Mouse (Mus musculus) frontal cortex, postnatal 36 days (tissue): Measurements from ENCODE around the gene Sowahd.
A peak's percentile ranks its signal among the peaks of the same experiment; 100 is the strongest.
"Not testable (repeated sequence)": the region's sequence is repeated elsewhere in the genome, so short reads cannot be mapped to it uniquely, and the experiment has no call there.

ENCODE experiments used
- DNase-seq, 2 experiments: peaks; one replicate each; pipeline ENCODE4 v3.0.0; 2022; ENCODE audit warnings: low spot score in 2 of 2

Gene Sowahd

DNA sequence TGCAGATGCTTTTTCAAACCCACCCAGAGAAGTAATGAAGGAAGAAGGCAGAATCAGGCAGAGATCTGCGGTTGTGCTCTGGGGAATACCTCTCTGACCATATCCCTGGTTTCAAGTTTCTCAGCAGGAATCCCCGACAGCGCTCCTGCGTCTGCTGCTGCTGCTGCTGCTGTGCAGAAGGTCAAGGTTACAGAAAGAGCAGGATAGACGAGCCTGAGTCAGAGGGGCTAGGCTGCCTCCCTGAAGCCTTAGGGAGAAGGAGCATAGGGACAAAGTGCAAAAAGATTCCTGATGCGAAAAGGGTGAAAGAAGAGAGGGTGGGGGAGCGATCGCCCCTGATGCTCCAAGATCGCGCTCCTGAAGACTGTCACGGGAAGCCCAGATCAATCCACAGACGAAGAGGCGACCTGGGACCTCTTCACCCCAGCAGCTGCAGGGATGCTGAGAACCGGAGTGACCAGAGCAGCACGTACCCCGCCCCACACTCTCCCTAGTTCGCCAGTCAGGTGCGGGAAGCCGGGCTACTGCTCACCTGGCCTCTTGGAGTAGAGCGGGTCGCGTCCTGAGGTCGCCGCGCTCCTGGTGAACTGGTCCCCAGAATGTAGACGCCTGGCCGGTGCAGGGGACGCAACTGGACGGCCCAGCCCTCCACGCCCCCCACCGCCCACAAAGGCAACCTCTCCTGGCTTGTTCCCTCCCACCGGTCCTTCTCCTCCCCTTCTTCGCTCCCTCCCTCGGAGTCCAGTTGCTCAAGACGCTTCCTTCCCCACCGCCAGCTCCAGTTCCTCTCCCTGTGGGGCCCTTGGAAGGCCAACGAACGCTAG, at the start of gene Sowahd:
Gene Sowahd, plus strand, starts transcription at position 780 of the 824 bp plus-strand sequence.
- no peak for DNase-seq

DNA sequence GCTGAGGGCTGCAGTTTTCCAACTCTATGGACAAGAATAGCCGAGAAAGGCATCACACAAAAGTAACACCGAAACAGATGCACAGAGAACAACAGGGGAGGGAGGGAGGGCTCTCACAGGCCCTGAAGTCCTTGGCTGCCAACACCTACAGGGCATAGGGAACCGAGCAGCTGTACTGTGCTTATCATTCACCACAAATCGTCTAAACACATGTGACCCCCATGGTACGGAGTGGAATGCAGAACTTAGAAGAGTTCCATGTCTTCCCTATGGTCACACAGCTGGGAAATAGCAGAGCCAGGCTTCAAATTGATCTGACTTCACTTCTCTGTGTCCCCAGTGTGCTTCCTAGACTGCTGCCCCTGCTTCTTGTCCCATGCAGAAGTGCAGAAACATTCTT, 34.8 kb upstream of the Sowahd start:
- DNase-seq: no peak

DNA sequence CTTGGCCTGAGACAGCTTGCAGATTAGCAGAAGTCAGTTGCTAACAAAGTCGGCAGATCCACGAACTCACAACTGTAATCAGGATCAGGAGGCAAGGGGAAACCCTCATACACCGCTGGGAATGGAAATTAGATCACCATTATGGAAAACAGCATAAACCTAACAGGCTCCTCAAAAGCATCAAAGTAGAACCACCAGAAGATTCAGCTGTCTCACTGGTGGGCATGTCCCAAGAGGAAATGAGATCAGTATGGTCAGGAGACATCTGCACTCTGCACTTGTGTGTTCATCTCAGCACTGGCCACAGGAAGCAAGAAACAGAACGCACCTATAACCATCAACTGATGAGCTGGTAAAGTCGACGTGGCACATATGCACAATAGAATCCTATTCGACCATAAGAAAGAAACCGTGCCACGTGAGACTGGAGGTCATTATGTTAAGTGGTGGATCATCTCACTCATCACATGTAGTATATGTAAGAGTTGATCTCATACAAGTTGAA, 30.4 kb upstream of the Sowahd start:
- DNase-seq: no peak

DNA sequence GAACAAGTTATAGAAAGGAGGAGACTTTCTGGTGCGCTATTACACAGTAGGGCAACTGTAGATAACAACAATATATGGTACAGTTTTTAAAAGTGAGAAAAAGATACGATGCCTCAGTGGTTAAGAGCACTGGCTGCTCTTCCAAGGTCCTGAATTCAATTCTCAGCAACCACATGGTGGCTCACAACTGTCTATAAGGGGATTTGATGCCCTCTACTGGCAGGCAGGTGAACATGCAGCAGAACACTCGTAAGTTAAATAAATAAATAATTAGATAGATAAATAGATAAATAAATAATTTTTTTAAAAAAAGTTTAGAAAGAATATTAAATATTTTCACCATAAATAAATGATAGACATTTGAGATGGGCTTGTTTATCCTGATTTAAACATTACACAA, 29.6 kb upstream of the Sowahd start:
- no peak for DNase-seq

DNA sequence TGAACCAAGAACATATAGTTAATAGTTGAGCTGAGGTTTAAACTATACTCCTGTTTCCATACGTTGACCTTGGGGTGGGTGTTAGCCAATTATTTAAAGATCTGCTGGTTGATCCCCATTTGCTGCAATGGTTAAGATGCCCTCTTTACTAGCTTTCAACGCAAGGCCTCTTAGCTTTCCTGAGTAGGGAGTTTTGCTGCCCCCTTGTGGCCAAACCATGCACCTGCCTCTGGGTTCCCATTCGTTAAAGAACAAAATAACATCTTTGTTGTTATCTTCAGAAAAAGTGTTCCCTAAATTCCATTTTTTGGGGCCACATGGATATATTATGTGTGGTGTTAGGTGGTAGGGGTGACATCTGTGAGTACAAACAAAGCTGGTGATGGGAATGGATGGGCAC, 26.0 kb upstream of the Sowahd start:
- peak; percentile 28 to 66 for DNase-seq

DNA sequence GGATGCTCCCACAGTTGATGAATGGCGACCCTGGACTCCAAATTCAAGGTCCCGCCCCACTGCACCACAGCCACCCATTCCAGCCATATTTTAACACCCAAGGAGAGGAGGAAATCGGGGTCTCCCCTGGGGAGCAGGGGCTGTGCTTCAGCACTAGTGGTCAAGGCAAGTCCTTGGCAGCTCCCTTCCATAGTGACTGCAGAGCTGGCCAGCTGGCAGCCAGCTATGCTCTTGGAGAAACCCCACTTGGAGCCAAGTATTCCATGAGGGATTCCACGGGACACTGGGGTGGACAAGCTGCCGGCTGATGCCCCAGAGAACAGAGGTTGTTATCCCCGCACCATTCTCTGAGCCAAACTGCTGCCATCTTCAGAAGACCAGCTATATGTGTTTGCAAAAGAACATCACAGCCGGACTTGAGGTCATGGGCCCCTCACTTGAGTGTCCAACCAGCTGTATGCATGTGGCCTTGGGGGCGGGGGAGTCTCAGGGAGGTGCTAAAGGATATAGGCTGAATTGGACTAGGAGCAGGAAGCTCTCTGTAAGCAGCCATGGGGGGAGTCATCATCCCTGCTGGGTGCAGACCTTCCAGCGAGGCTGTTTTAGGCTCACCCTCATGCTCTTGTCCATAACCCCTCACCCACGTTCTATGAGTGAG, 24.9 kb upstream of the Sowahd start:
- no peak for DNase-seq

DNA sequence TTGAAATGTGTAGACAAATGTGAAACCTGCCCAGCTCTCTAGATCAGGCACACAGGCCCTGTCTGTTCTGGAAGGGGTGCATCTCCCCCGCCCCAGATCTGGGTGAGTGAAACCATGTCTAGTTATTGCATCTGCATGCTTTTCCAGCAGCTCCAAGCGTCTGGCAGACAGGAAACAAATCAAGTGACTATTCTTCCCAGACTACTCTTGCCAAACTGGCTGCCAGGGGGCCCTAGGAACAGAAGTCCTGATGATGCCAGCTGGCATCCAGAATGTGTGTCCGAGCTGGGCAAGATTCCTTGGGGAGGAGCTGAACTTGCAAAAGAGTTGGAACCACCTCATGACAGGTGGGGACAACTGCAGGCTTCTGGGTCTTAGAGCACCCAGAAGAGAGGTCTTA, 20.3 kb upstream of the Sowahd start:
- DNase-seq: no peak

DNA sequence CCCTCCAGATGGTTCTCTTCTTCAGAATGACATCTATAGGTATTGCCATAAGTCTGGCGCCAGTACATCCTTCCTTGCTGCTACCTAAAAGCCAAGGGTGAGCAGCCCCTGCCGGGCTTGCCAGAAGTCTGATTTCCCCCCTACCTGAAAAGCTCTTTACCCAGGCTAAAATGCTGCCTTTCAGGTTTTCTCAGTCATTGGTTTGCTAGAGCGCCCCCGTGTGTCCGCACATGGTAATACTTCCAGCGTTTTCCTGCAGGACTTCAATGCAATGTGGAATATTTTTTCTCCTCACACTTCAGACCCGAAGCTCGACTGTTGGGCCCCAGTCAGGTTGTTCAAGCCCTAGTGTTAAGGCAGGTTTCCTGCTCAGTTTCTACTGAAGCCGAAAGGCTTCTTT, 5.9 kb upstream of the Sowahd start:
- peak; percentile 67 to 74 for DNase-seq

DNA sequence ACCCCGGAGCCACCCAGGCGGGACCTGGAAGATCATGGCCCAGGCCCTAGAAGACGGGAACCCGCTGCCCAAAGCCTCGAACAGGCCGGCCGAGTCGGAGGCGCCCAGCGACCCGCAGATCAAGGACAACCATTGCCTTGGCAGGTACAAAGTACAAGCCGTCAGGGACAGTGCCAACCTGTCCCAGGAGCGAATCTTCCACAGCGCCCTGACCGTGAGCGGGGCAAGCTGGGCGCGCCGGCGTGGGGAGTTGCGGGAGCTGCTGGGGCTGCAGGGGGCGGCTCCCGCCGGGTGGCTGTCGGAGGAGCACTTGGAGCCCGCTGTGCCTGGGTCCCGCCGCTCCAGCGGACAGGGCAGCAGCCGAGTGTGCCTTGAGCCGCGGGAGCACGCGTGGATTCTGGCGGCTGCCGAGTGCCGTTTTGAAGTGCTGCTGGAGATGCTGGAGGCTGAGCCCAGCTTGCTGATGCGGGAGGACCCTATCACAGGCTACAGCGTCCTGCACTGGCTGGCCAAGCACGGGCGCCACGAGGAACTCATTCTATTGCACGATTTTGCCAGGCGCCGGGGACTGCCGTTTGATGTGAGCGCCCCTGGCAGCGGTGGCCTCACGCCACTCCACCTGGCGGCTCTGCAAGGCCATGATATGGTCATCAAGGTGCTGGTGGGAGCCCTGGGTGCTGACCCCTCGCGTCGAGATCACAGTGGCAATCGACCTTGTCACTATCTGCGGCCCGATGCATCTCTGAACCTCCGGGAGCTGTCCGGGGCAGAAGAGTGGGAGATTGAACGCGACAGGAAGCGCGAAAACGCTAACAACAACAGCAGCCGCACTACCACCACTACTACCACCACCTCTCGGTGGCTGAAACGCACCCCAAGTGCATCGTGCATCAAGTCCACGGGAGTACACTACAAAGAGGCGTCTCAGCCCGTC, 512 bp downstream of the Sowahd start:
- DNase-seq: no peak

DNA sequence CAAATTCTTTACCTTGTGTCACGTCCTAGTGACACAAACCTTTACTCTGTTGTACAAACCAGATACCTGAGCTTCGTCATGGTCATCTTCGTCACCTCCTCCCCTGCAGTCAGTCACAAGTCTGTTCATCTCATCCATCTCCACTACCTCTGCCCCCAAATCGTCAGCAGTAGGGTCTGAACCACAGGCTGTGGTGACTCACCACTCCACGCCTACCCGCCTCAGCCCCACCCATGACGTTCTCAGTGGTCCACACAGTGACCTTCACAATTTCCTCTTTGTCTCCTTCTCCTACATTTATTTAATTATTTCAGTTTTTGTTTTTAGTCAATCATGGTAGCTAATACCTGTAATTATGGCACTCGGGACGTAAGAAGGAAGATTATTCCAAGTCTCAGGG, 15.3 kb downstream of the Sowahd start:
- DNase-seq: no peak

DNA sequence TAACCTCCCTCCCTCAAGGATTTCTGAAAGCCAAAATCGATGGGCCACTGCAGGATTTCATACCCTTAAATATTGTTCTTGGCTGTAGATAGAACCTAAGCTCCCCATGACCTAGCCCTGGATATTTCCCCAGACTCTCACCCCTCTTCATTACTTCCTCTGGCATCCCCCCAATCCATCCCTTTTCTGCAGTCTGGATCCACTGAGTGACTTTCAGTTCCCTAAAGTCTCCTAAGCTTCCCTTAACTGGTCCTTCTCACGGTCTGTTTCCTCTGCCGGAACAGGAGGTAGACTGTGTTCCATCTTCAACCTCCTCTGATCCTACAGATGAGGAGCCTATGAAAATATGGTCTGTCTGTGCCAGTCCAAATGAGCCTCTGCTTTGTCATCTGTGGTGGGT, 18.7 kb downstream of the Sowahd start:
- no peak for DNase-seq

DNA sequence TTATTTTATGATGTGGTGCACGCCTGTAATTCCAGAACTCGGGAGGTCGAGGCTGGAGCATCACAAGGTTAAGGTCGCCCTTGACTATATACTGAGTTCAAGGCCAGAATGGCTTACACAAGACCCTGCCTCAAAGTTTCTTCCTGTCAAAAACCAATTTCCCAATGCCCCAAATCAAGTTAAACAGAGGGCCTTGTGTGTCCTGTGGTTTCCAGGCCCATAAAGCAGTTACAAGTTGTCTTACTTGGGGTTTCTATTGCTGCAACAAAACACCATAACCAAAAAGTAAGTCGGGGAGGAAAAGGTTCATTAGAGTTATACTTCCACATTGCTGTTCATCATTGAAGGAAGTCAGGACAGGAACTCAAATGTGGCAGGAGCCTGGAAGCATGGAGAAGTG, 20.1 kb downstream of the Sowahd start:
- DNase-seq: no peak

DNA sequence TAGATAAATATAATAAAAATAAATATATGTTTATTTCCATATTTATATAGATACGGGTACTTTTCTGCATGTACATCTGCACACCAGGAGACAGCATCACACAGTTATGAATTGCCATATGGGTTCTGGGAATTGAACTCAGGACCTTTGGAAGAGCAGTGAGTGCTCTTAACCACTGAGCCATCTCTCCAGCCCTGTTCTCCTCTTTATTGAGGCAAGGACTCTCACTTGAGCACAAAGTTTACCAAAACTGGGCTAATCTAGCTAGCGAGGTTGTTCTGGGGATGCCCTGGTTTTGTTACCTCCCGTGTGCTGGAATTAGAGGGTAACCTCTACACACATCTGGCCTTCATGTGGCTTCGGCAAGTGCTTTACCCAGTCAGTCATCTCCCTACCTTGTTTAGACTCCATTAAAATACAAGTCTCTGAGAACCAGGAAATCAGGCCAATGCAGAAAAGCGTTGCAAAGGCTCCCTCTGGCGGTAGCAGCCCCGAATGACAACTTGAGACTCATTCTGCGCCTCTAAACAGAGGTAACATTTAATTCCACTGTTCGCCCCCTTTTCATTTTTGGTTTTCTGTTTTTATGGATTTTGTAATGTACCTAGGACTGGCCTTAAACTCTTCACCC, 25.7 kb downstream of the Sowahd start:
- DNase-seq: peak; percentile 65 to 69

DNA sequence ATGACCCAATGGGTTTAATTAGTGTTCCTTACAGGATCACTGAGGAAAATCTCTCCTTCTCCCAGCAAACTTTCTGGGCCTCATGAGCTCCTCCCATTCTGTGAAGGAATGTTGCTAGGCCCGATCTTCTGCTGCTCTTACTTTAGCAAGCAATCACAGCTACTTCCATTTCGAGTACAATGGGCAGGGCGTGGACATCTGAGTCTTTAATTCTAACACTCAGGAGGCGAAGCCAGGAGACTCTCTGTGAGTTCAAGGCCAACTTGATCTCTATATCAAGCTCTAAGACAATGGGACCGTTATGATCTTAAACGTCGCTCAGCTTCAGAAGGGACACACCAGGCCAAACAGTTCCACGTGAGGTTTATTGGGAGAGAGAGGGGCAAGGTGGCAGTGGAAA, 28.0 kb downstream of the Sowahd start:
- DNase-seq: no peak

DNA sequence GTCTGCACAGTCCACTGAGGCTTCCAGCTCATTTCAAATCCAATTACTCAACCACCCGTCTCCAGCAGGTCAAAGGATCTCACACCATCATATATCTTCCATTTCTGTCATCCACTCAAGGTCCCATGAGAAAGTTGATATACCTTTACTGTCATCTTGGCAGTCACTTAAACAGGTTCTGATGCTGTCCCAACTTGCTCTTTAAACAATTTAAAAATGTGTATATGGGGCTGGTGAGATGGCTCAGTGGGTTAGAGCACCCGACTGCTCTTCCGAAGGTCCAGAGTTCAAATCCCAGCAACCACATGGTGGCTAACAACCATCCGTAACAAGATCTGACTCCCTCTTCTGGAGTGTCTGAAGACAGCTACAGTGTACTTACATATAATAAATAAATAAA, 31.7 kb downstream of the Sowahd start:
- DNase-seq: not testable (repeated sequence)

DNA sequence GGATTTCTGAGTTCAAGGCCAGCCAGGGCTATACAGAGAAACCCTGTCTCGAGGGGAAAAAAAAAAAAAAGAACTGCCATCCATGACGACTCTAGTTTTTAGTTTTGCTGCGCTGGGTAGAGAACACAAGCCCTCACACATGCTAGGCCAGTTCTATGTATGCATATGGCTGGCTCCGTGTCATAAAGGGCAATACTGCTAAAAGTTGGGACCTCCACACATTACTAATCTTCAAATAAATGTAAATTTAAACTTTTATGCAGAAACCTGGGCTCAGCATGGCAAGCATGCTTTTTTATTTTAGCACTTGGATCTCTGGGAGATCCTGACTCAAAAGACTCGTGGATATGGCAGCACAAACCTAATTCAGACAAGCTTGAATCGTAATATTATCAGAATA, 32.5 kb downstream of the Sowahd start:
- no peak for DNase-seq

DNA sequence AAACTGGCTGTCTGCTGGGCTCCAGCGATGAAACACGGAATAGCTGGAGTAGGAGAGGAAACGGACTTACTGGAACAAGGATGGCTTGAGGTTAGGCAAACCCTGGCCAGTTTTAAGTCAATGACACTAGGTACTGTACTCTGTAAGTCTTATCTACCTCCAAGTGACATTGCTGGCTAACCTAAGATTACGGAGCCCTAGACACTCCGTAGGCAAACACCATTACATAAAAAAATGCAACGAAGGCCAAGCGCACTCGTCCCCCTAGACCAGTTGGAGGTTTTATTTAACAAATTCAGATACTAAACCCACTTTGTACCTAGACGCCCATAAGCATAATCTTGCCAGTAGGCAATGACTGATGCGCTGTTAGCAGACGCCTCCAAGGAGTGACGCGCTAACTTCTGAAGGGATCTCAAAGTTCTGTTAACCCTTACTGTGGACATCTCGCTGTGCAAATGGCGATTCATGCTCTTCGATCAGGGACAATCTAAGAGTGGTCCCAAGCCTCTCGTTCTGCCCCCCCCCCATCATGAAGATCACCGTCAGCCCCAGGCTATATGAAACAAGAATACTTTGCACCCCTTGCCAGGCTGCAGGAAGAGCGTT, 35.8 kb downstream of the Sowahd start:
- DNase-seq: peak; percentile 15 to 31

DNA sequence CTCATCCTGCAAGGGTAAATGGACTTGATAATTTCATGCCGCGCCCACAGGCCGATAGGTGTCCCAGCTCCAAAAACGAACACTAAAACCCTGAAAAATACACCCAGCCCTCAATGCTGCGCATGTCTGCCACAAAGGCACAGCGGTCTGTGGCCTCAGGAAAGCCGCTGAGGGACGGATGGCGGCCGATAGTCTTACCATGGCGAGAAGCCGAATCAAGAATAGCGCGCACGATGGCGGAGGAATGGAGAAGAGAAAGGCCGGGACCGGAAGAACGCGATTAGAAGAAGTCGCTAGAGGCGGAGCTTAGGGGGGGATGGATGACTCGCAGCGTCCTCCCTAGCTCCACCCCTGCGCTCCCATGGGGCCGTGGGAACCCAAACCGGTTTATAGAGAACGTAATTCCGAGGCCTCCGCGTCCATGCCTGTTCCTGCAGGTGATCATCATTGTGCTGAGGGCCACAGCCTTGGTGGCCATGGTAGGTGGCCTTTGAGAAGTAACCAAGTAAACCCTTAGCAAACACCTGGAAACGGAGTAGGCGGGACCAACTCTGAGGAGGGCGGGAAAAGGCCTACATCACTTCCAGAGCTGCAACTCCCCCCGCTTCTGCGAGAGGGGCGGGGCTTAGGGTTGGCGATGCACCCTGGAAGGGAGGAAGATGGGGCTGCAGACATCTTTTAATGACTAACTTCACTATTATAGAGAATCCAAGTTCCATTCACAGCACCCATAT, 36.4 kb downstream of the Sowahd start, which contains the start of gene Rpl39:
Gene Rpl39, minus strand, starts transcription at position 476 of the 734 bp plus-strand sequence.
- DNase-seq: peak; percentile 82 to 83

DNA sequence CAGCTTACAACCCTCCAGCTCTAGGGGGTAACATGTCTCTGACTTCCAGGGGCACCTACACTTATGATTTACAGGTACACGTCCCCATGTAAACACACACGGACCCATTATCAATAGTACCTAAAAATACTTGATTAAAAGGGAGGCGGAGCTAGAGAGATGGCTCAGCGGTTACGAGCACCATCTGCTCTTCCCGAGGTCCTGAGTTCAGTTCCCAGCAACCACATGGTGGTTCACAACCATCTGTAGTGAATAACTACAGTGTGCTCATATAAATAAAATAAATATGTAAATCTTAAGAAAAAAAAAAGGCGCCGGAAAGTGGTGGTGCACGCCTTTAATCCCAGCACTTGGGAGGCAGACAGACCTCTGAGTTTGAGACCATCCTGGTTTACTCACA, 37.0 kb downstream of the Sowahd start:
- no peak for DNase-seq

DNA sequence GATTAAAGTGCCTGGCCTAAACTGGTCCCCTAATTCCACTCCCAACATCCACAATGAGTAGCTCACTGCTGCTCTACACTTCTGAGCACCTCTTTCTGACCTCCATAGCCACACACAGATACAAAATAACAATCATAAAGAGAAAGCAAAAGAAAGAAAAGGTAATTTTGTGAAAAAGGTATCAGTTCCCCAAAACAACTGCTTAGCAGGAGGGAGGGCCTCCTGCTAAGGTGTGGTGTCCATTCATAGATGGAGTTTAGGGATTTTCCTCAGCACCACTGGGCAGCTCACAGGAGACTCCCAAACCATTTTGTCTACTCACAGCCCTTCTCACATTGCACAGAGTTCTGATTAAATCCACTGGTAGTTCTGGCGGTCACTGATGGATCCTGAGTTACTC, 40.1 kb downstream of the Sowahd start:
- DNase-seq: no peak
